Mouse (Mus musculus) central nervous system, embryonic 11.5 days (tissue): Measurements from ENCODE around the gene Chad. TPM values are rescaled to one million over a fixed set of nuclear protein-coding genes. Genes with fewer than 3 reads are reported as not detected.

ENCODE experiments used
- polyA plus RNA-seq: library from polyadenylated mRNA; depleted of rRNA; stranded (reverse); fragments of >200 nt; gene quantifications from 2 replicates; pipeline ENCODE4 v1.2.3, GENCODE M21; 2012; rRNA removed

The Chad gene
- 0.10 and 0.55 TPM in 2 replicates for polyA plus RNA-seq

DNA sequence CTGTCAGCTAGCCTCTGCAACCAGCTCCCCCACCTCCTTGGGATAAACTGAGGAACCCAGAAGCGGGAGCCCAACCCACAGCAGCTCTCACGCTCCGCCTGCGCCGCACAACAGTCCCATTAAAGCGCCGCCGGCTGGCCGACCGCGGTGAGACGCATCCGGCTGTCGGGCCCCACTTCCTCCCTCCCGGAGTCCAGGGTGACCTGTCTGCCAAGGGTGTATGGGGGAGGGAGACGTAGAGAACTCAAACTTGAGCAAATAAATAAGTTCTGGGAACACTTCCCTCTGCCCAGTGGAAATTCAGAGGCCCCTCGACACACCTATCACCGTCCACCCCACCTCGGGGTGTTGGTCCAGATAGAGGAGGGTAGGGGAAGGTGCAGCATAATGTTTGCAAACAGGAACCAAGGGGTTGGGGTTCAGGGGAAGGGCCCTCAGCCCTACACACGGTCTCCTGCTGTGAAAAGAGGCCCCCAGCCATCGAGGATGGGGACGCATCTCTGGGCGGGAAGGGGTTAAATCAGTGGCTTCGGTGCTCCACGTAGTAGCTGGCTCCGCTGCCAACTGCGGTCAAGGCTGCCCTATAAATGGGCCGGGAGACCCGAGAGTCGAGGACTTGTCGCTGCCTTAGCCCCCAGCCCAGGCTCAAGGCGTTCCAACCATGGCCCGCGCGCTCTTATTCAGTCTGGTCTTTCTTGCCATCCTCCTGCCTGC lies at the start of gene Chad:
Gene Chad (plus strand): TSS at position 611 of the 714 bp plus-strand sequence.

DNA sequence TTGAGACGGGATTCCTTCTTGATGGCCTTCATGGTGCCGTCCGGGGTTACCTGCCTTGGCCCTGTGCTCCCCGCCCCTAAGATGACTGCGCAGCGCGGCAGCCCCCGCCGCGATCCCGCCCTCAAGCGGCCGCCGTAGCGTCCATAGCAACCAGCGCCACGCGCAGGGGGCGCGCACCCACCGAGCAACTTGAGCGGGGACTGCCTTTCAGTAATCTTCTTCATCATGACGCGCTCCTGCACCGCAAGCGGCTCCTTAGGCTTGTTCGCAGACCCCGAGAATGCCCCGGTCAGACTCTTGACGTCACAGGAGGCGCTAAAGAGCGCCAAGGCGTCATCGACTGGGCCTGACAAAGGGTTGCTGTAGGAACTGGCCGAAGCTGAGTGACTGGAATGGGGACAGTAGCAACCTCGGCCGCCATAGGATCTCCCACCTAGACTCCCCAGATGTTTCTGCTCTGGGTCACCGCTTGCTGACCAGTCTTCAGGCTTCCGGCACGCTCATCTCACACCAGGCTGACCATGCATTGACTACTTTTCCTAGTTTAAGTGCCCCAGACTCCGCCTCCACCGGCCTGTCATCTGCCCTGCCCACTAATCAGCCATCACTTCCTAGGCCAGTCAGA lies 43.5 kb upstream of the Chad start, which contains the start of gene Mycbpap:
Gene Mycbpap (minus strand): TSS at position 524 of the 625 bp plus-strand sequence.

GRCm38 (mm10) chr11:94548888-94549690 lies 15.8 kb upstream of the Chad start, which contains the start of gene Rsad1:
TSS of gene Rsad1 (minus strand) at chr11:94549255.

DNA sequence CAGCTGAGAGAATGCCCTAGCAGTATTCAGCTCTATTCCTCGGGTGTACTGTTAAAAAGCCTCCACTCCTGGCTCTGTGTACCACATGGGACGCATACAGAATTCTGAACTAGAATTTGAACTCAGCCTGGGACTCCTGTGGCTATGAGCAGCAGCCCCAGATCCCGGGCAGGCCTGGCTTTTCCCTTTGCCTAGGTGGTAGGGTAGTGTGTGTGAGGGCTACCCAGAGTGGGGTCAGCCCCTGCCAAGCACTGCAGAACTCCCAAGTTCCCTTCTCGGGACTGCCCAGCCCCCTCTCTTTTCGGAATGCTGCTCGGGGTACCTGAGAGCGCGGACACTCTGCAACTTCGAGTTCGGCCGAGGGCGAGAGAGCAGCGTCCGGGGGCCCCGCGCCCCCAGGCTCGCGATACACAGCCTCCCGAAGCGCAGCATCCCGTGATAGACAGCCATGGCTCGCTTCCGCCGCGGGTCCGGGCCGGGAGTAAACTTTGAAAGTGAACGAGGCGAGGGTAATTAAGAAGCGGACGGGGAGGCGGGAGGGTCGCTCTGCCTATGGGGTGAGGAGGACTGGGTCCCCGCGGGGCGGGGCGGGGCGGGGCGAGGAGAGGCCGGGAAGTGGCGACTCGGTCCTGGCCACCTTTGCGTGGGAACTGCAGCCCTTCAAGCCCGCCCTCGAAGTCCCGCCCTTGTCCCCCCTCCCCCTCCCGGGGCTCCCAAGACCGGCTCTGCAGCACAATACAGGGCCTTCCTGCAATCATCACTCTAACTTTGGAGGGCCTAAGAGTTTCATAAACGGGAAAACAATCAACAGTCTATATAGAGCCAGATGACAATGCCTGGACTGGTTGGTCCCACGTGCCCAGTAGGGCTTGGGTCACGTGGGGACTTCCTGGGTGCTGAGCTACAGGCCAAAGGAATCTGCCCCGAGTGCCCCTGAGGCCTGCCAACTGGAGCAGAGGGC lies 36.8 kb downstream of the Chad start, which contains the start of gene Acsf2:
Gene Acsf2 (minus strand): TSS at position 551 of the 961 bp plus-strand sequence.

Other genes starting within 250 kb of the Chad start
- gene Luc7l3, start 243.1 kb upstream of the Chad start, polyA plus RNA-seq: 190 and 384 TPM in 2 replicates
- gene Ankrd40, start 237.0 kb upstream of the Chad start, polyA plus RNA-seq: 49.6 and 60.0 TPM in 2 replicates
- gene Abcc3, start 172.1 kb upstream of the Chad start, polyA plus RNA-seq: 0.86 and 0.91 TPM in 2 replicates
- 128 and 162 TPM in 2 replicates for gene Cacna1g, start 90.8 kb upstream of the Chad start, polyA plus RNA-seq
- 0.20 TPM in 2 replicates for gene Spata20, start 78.9 kb upstream of the Chad start, polyA plus RNA-seq
- 1.0 and 2.1 TPM in 2 replicates for gene Epn3, start 65.1 kb upstream of the Chad start, polyA plus RNA-seq
- 2.9 and 5.7 TPM in 2 replicates for gene Mycbpap, start 43.3 kb upstream of the Chad start, polyA plus RNA-seq
- gene Rsad1, start 15.8 kb upstream of the Chad start, polyA plus RNA-seq: 7.7 and 8.3 TPM in 2 replicates
- 13.9 and 20.7 TPM in 2 replicates for gene Acsf2, start 36.8 kb downstream of the Chad start, polyA plus RNA-seq
- 126 and 129 TPM in 2 replicates for gene Lrrc59, start 64.7 kb downstream of the Chad start, polyA plus RNA-seq
- 96.5 and 117 TPM in 2 replicates for gene Mrpl27, start 88.7 kb downstream of the Chad start, polyA plus RNA-seq
- 42.1 and 54.0 TPM in 2 replicates for gene Eme1, start 88.9 kb downstream of the Chad start, polyA plus RNA-seq
- gene Xylt2, start 112.5 kb downstream of the Chad start, polyA plus RNA-seq: 26.9 and 27.8 TPM in 2 replicates
- 0.10 TPM in 1 of 2 replicates, not detected in the other for gene Gm11541, start 139.5 kb downstream of the Chad start, polyA plus RNA-seq
- 0.05 and 0.16 TPM in 2 replicates for gene Cdc34b, start 176.7 kb downstream of the Chad start, polyA plus RNA-seq
- not detected in 2 replicates for gene Tmem92, start 217.7 kb downstream of the Chad start, polyA plus RNA-seq